Mouse (Mus musculus) testis, adult 2 months (tissue): ENCODE results near the gene Cdc42se2.

Experiments used
- CTCF ChIP-seq: fragments of 200-500 bp; IDR thresholded peaks from 2 replicates; pipeline ENCODE4 v1.5.1; 2012; ENCODE audit warnings: low read depth, mild to moderate bottlenecking, inconsistent platforms, low read length, moderate library complexity; ENCODE audit not compliant: control insufficient read depth, insufficient read depth, insufficient replicate concordance
- POLR2A ChIP-seq: fragments of 200-500 bp; IDR thresholded peaks from 2 replicates; pipeline ENCODE4 v1.6.1; 2012; ENCODE audit warnings: low read depth, mild to moderate bottlenecking, inconsistent platforms, low read length, moderate library complexity; ENCODE audit not compliant: control insufficient read depth

DNA sequence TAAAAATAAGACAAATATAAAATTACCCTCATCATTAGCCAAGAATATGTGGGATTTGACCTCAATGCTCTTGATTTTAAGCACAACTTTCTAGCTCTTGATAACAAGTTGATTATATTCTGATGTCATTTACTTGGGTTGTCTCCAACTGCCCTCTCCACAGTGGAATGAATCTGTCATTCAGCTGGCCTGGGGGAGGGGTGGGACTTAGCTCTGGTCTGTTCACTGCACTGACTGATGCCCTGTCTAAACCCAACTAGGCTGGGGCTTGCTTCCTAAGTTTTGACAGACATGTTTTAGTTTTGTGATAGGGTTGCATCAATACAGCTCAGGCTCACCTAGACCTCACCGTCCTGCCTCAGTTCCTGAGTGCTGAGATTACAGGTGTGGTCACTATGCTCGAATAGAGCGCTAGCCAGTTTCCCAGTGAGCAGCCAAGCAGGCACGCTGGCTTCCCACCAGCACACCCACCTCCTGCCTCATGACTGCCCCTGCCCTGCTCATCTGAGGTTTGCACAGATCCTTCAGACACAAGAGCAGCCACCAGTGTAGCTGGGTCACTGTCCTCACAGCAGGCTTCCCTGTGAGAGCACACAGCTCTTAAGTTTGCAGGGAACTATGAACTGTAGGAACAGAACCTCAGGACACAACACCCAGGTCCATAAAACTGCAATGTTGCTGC lies 63.0 kb downstream of the Cdc42se2 start:
- no peak for TF ChIP-seq CTCF
- TF ChIP-seq POLR2A, result no peak
